Mouse (Mus musculus): ENCODE measurements at regions not wholly inside any gene's neighbourhood (a gene's known extent, or its start where the extent isn't known, plus 50 kb on each side); places are given as distances from the start of the nearest gene placed in this dataset.
"Not testable (repeated sequence)": the region's sequence is repeated elsewhere in the genome, so short reads cannot be mapped to it uniquely, and the experiment has no call there.

DNA sequence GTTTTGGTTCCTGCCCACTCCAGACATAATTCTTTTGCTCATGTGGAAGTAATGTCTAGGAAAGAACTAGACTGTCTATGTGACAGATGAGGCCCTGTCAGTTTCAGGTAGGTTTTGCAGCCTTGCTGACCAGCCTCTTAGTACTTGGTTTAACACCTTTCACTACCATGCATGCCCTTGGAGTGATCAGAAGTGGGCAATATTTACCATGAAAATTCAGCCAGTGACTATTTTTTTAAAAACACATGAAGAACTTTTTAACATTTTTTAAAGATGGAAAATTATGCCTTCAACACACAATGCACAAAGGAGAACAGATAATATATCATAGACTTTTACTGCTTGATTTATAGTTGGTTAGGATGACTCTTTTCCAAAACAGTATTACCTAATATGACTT, 58.1 kb downstream of the Cox7c start:
- no peak for DNase-seq

DNA sequence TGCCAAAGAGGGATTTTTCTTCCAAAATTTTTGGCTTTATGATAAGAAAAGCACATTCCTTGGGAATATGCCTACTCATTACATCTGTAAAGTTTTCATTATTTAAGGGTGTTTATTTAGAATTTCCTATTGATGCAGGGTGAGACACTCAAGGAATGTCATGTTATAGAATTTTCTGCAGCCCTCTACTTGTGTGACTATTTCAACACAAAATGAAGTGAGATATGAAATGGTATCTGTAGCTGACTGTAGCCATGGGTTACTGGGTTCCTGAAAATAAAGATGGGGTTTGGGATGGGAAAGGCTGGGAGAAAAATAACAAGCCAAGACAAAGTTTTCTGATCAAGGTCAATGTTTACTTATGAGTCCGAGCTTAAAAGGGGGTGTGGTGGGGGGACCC, 64.6 kb downstream of the Cox7c start:
- DNase-seq, result no peak

DNA sequence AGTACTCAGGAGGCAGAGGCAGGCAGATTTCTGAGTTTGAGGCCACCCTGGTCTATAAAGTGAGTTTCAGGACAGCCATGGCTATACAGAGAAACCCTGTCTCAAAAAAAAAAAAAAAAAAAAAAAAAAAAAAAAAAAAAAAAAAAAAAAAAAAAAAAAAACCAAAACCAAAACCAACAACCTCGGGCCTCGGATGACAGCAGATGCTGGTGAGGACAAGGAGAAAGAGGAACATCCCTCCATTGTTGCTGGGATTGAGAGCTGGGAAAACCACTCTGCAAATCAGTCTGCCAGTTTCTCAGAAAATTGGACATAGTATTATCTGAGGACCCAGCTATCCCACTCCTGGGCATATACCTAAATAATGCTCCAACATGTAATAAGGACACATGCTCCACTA, 82.7 kb downstream of the Cox7c start:
- not testable (repeated sequence) for DNase-seq

DNA sequence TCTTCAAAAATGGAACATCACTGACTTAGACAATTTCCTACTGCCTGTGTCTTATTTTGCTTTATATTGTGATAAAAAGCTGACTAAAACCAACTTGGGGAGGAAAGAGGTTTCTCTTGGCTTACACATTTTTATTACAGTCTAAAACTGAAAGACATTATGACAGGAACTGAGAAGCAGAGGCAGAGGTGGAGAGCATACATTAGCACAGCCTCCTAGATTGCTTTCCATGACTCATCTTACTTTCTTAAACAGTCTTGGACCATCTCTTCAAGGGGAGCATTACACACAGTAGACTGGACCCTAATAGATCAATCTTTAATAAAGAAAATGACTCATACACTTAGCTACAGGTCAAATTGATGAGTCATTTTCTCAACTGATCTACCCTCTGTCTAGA, 91.4 kb downstream of the Cox7c start:
- DNase-seq, result no peak

DNA sequence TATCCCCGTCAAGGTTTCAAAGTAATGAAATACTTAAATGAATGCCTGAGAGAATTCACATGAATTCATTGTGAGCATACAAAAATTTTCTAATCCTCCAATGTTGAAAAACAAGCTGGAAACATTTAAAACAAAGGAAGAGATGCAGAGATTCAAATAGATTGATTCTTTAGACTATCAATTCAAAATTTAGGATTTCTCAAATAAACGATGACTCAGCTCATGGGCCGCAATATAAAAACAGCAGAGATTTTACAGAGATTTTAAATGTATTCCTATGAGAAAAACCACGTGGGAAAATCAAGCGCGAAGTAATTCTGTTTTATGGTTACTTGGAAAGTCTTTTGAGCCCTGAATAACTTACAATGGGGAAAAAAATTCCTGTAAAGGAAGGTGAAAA, 93.8 kb downstream of the Cox7c start:
- DNase-seq, result no peak

DNA sequence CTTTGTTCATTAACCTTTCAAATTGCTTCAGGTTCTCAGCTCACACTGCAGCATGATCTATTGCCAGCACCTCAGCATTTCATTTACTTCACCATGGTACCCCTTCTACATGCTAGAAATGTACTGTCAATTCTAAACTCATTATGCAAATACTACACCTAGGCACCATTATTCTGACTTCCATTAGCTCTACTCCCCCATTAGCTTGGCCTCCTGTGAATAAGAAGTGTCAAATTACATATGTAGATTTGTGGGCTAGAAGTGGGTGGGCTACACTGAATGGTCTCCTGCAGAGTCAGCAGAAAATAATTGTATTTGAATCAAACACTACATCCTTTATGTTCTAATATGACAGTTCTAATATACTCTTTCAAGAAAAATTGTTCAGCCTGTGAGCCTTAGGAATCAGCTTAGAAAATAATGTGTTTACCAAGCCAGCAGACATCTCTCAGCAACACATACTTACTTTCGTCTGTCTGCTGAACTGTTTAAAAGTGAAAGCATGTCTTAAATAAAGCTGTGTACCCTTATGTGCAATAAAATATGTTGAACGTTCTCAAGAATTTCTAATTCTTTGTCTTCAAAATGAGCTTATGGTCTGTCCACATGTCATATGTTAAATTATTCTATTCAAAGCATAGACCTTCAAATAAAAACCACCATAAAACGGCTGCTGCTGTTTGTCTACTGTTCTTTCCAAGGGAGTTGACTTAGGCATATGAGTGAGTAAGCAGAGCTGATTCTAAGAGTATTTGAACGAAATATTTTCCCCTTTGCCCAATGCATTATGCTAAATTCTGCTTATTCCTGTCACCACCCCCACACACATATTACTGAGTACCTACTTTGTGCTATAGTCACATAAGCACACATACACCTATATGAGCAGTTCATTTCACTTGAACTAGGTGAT, 119.6 kb downstream of the Cox7c start:
- DNase-seq, result no peak

DNA sequence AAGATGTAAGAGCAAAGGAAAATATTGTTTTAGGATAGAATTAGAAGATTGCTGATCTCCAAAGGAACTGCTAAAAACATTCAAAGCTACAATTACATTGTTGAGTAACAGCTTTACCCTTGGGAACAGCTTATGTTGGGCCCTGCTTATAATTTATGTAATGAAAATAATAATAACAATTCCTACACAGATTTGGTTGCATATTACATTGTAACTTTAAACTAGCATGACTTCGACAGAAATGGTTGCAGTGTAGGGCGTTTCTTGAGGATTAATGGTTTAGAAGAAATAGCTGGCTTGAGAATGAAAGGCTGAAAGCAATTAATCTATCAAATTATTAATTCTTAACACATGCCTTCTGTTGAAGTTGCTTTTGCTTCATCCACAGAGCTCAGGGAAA, 120.4 kb downstream of the Cox7c start:
- no peak for DNase-seq

DNA sequence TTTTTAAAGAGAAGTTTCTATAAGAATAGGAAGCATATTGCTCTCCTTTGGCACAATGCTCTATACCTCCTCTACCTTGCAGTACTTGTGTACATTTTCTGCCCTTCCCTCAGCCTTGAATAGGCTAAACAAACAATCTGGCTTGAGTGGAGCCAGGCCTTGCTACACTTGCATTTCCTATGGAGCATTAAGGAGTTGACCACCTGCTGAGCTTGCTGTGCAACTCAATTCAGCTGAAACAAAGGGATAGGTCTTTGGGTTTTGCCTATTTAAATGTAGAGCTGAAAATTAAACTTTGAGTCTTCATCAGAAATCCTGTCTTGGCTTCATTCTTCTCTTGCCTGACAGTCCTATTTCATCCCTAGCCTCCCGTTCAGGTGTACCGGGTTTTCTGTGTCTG, 124.0 kb downstream of the Cox7c start:
- DNase-seq, result no peak

DNA sequence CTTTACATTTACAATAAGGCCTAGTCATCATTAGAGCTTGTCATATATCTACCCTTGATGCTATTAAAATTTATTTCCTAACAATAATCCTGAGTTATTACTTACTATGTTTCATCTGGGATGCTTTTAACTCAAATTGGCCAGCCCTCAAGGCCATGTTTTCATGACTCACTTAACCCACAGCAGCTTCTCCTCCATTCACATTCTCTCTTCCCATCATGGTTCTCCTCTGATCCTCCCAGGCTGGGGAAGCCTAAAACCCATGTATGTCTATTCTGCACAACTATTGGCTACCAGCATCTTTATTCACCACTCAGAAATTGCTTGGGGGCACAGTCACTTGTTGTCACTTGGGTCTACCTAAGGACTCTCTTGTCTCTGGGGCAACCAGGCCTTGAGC, 144.9 kb downstream of the Cox7c start:
- peak; percentile 66 for DNase-seq

DNA sequence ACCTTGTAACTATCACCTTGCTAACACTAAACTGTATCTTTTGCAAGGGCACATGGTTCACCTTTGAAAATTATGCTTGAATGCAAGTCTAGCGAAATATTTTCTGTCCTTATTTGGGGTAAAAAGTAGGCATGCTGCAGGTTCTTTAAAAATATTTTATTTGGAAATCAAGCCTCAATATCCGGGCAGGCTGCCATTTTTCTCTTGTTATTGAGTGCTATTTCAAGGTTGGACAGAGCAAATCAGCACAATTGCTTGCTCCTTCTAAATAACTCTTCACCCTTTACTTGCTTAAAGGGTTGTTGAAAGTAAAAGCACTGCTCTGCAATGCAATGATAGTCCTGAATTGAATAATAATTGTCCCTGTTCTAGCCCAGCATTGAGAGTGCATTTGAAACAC, 149.0 kb downstream of the Cox7c start:
- DNase-seq, result peak; percentile 20

DNA sequence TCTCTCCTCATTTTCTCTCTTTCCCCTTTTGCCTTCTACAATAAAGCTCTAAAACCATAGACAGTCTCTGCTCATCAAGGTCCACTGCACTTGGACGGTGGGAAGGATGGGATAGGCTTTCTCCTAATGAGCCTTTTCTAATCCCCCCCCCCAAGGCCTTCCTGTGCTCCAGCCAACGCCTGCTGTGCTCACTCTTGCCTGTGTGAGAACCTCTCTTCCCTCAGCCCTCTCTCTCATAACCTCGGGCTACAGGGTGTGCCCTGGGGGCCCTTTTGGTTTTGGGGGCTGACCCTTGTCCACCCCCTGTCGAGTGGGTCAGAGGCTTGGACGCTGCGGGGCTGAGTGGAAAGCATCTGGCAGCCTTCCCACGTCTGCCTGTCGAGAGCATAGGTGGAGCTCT, 151.6 kb downstream of the Cox7c start:
- DNase-seq, result no peak

DNA sequence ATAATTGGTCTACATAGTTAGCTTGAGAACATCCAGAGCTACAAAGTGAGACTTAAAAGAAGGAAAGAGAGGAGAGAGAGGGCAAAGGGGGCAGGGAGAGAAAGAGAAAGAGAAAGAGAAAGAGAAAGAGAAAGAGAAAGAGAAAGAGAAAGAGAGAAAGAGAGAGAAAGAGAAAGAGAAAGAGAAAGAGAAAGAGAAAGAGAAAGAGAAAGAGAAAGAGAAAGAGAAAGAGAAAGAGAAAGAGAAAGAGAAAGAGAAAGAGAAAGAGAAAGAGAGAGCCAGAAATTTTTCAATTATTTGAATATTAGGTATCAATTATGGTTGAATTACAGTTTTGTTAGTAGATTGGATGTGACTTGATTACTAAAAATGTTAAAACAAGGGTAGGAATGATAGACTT, 156.9 kb downstream of the Cox7c start:
- DNase-seq, result not testable (repeated sequence)

DNA sequence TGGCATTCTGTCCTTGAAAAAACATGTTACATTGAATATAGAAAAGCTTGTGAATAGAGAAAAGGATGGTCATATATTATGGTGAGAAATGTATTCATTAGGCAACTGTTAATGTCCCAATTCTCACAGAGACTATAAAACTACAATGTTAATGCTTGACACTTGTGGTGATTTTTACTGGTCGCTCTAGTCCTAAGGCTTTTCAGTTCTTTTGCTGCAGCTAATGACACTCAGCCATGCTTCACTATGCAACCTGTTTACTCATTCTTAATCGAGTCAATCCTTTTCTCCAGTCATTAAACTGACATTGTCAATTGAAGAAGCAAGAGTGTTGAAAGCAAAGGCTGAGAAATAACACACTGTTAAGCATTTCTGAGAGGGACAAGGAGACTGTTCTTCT, 163.9 kb downstream of the Cox7c start:
- DNase-seq, result no peak

DNA sequence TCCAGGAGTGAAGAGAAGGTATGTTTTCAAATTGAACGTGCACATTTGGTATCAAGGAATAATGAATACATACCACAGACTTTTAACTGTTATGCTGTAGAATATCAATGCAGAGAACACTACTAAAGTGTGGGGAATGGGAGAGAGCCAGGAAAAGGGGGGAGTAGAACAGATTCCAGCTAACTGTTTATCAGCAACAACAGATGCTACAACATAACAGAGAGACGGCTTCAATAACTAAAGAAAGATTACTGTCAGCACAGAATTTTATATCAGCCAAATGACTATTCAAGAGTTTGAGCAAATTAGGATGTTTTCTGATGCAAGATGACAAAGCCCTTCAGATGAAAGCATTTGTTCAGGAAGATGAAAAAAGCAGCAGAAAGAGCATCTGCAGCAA, 183.0 kb downstream of the Cox7c start:
- DNase-seq, result no peak

DNA sequence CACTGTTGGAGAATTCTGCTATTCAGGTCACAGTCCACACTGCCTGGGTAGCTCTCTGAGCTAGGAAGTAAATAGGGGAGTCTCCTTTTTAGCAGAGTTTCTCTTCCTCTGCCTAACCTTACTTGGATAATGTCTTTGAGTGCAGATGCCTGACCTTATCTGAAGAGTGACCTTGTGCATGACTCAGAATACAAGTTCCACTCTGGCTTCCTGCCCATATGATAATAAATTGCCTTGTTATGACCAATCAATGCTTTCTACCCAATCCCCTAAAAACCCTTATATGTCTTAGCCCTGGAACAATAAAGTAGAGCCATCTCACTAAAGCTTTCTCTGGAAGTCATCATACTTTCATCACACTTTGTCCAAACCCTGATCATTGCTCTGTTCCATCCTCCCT, 198.4 kb downstream of the Cox7c start:
- DNase-seq, result peak; percentile 52

DNA sequence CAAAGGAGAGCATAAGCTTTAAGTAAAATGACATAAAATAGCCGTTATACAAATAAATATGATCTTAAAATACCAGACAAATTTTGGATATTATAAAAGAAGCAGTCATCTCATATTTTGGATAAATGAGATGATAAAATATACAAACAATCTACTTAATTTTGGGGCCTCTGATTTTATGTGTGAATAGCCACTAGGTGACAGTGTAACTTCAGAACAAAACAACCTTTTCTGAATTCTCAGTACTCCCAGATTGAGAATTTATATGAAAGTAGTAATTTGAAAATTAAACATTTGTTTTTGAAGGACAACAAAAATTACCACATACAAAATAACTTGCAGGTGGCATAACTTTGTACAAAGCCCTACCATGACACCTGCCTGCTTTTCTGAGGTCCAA, 216.8 kb downstream of the Cox7c start:
- DNase-seq, result no peak

All from adrenal gland, adult 2 months (tissue).